ENCODE assay signal across 9 mouse cellular contexts in the genomic region with DNA sequence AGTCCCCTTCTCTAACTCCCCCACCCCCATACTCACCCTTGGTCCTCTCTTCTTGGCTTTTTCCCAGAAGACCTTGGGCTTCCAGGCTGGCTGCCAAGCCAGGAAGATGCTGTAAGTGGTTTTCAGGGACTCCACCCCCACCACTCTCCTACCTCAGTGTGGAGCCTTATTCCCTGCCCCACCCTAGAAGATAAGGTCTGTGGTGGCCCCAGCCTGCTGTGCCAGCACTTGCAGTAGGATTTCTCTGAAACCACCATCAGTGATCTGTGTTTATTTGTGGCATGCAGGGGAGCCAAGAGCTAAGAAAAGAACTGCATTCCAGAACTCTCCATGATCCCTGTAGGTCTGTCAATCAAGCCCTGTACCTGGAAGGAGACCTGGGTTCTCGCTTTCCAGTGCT.
A peak's percentile ranks its signal among the peaks of the same experiment; 100 is the strongest.
DNase-seq lines count a peak whose midpoint lies in the region; ATAC-seq lines count a peak whose summit lies in the region.
"Had no signal": no experiment of that assay in that cellular context is flagged by ENCODE, and none has a peak within 500 bp of the region (broad histone marks: within the 10 kb centered on the region; RNA-seq: fewer than 3 reads in every experiment).

No protein-coding gene starts in this region.

- peak; percentile 42 to 55 for DNase-seq in cerebellum, postnatal 14 days
- no peak for DNase-seq in cerebellum, adult 11-12 months
- DNase-seq in adrenal gland, postnatal 10 days = peak; percentile 83
- peak; percentile 22 for DNase-seq in yolk sac, embryonic 10.5 days (ENCODE audit: low spot score)
- no peak for DNase-seq in thymus, postnatal 36 days
- DNase-seq in embryo, embryonic 10.5 days (ENCODE audit: low spot score) = no peak

- H3K9me3 ChIP-seq in heart, embryonic 15.5 days (replicated peaks) = no peaks in the 10 kb centered on the region
- no peaks in the 10 kb centered on the region for H3K9me3 ChIP-seq in limb, embryonic 12.5 days
- H3K9me3 ChIP-seq: liver, embryonic 15.5 days had no signal

- no peak overlapping the region for H3K4me3 ChIP-seq in heart, embryonic 15.5 days
- no peak overlapping the region for H3K4me3 ChIP-seq in limb, embryonic 12.5 days (replicated peaks)
- H3K4me3 ChIP-seq: liver, embryonic 15.5 days had no signal

- no peaks in the 10 kb centered on the region for H3K36me3 ChIP-seq in heart, embryonic 15.5 days
- no peaks in the 10 kb centered on the region for H3K36me3 ChIP-seq in limb, embryonic 12.5 days
- H3K36me3 ChIP-seq: liver, embryonic 15.5 days had no signal

- H3K9ac ChIP-seq in heart, embryonic 15.5 days = no peak overlapping the region
- H3K9ac ChIP-seq in limb, embryonic 12.5 days (replicated peaks) = no peak overlapping the region
- H3K9ac ChIP-seq: liver, embryonic 15.5 days had no signal

- H3K4me1 ChIP-seq in heart, embryonic 15.5 days (replicated peaks) = peaks cover 60% of the 10 kb centered on the region
- peaks cover 37% of the 10 kb centered on the region for H3K4me1 ChIP-seq in limb, embryonic 12.5 days (replicated peaks)
- H3K4me1 ChIP-seq: liver, embryonic 15.5 days had no signal

- no peaks in the 10 kb centered on the region for H3K27me3 ChIP-seq in heart, embryonic 15.5 days
- H3K27me3 ChIP-seq in limb, embryonic 12.5 days = no peaks in the 10 kb centered on the region

- peak overlapping the region; percentile 94 for H3K27ac ChIP-seq in heart, embryonic 15.5 days
- 0 out of 2 replicates have a peak overlapping the region, but pooled peaks have one; percentile 51 for H3K27ac ChIP-seq in limb, embryonic 12.5 days
- H3K27ac ChIP-seq: liver, embryonic 15.5 days had no signal

- H3K4me2 ChIP-seq in heart, embryonic 15.5 days = no peak overlapping the region
- no peak overlapping the region for H3K4me2 ChIP-seq in limb, embryonic 12.5 days
- H3K4me2 ChIP-seq: liver, embryonic 15.5 days had no signal

- ATAC-seq in heart, embryonic 15.5 days (replicated peaks; ENCODE audit: insufficient number of reproducible peaks, insufficient read depth, low FRiP score, low read depth) = peak; percentile 90
- ATAC-seq in limb, embryonic 12.5 days (ENCODE audit: insufficient number of reproducible peaks, insufficient read depth, low FRiP score, low TSS enrichment, low read depth) = no peak

- WGBS in heart, embryonic 15.5 days = 26% methylated on average over 1 of the region's 1 CpGs
- WGBS in limb, embryonic 12.5 days = 70% methylated on average over 1 of the region's 1 CpGs

Comparison
In these comparisons a context has a peak if more than half of its experiments do, and no peak if none do; other contexts are left out.
1. DNase-seq: peak in cerebellum, postnatal 14 days (2 of 2), adrenal gland, postnatal 10 days (single experiment) and yolk sac, embryonic 10.5 days (single experiment); none in cerebellum, adult 11-12 months (single experiment), thymus, postnatal 36 days (0 of 2) and embryo, embryonic 10.5 days (single experiment).